Mouse (Mus musculus): ENCODE measurements around the gene Csrp1. TPM values are rescaled to one million over a fixed set of nuclear protein-coding genes. Genes with fewer than 3 reads are reported as not detected.

Gene Csrp1
- total RNA-seq (2023): 10 to 100 TPM; 27.0 to 28.2 TPM

GRCm38 (mm10) chr1:135719983-135720382, at the start of gene Csrp1:
TSS of gene Csrp1 (plus strand) at chr1:135720061.

GRCm38 (mm10) chr1:135765645-135766591, 46.1 kb downstream of the Csrp1 start, which contains the start of gene Phlda3:
TSS of gene Phlda3 (plus strand) at chr1:135766119.

DNA sequence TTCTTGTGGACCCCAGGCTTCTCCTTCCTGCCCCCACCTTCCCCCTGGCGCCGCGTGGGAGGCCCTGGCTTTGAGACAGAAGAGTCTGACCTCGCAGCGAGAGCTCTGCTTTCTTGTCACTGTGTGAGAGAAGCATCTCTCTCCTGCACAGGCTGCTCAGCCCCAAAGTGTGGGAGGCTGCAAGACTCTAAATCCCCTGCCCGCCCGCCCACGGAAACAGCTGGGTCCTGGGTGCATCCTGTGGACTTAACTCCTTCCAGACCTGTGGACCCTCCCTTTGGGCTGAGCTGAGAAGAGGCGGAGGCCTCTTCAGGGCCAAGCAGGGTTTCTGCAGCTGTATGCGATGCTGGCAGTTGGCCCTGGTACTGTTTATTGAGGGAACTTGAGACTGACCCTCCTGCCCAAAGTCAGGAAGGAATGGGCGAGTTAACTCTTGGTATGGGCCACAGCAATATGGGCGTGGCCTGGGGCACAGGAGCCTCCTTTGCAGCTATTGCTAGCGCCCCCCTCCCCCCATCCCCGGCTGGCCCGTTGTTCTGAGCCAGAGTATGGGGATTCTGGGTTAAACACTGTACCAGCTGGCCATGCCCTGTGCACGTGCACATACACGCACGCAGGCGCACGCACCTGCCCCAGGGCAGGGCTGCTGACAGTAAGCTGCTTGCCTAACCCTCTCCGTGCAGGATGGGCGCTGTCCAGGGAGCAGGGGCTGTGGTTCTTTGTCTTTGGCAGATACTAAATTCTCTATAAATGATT, 59.1 kb downstream of the Csrp1 start, which contains the start of gene Tnni1:
Gene Tnni1, plus strand, starts transcription at position 655 of the 756 bp plus-strand sequence.

Other genes starting within 250 kb of the Csrp1 start
- gene Nav1, start 112.8 kb upstream of the Csrp1 start, total RNA-seq (2023): 1 to 10 TPM in 1 of 2 experiments, under 1 TPM in 1; 0.03 to 1.0 TPM
- not detected for gene Phlda3, start 46.1 kb downstream of the Csrp1 start, total RNA-seq (2023)
- gene Tnni1, start 59.4 kb downstream of the Csrp1 start, total RNA-seq (2023): not detected
- not detected for gene Lad1, start 98.5 kb downstream of the Csrp1 start, total RNA-seq (2023)
- not detected for gene Tnnt2, start 116.3 kb downstream of the Csrp1 start, total RNA-seq (2023)
- gene Pkp1, start 199.1 kb downstream of the Csrp1 start, total RNA-seq (2023): not detected

Data from B cell, adult 67 days (primary cell).